Mouse (Mus musculus): Measurements from ENCODE around the gene C87499.

DNA sequence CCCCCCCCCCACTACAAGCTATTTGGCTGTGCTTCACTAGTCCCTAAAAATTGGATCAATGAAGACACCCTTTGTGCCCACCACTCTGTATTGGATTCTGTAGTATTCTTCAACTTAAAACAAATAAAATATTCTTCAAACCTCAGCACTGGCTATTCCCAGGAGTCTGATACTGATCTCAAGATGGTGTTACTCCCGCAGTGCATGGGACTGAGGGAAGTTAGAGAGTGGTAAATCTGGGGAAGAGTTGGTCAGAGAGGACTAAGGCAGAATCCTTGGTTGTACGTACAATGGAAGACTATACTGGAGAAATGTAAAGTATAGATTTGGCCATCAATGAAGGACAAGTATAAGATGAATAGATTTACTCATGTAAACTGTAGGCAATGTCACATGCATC lies 8.3 kb upstream of the C87499 start:
- TF ChIP-seq CTCF (IDR thresholded peaks at IDR 0.05; ENCODE audit: insufficient read depth, low read depth, low read length) (no peak), POLR2A (IDR thresholded peaks at IDR 0.05; ENCODE audit: insufficient read depth, low read depth, low read length) (no peak)
